Mouse (Mus musculus) neural tube, embryonic 15.5 days (tissue): ENCODE results near the gene Thap2. TPM values are rescaled to one million over a fixed set of nuclear protein-coding genes. Genes with fewer than 3 reads are reported as not detected.

Experiments
- ATAC-seq: fragments of 200-750 bp; cut with Nextera tagmentation; 2 replicates; pipeline ENCODE4 v1.8.0; 2017; ENCODE audit warnings: mild to moderate bottlenecking, moderate TSS enrichment, moderate library complexity; ENCODE audit not compliant: low FRiP score
- H3K27ac ChIP-seq: fragments of 300-500 bp; sonication (generic); replicated peaks from 2 replicates; pipeline ENCODE4 v1.5.1; 2015; ENCODE audit warnings: mild to moderate bottlenecking, inconsistent platforms
- H3K27me3 ChIP-seq: fragments of 300-500 bp; sonication (generic); replicated peaks from 2 replicates; pipeline ENCODE4 v1.6.1; 2015; ENCODE audit warnings: inconsistent platforms
- H3K36me3 ChIP-seq: fragments of 300-500 bp; sonication (generic); 2 replicates; pipeline ENCODE4 v1.6.1; 2015; ENCODE audit warnings: inconsistent platforms
- H3K4me1 ChIP-seq: fragments of 300-500 bp; sonication (generic); 2 replicates; pipeline ENCODE4 v1.6.1; 2015; ENCODE audit warnings: inconsistent platforms
- H3K4me2 ChIP-seq: fragments of 300-500 bp; sonication (generic); 2 replicates; pipeline ENCODE4 v1.6.1; 2015; ENCODE audit warnings: inconsistent platforms, mild to moderate bottlenecking, moderate library complexity
- H3K4me3 ChIP-seq: fragments of 300-500 bp; sonication (generic); replicated peaks from 2 replicates; pipeline ENCODE4 v1.5.1; 2015; ENCODE audit warnings: mild to moderate bottlenecking, inconsistent platforms
- H3K9ac ChIP-seq: fragments of 300-500 bp; sonication (generic); replicated peaks from 2 replicates; pipeline ENCODE4 v1.6.1; 2015; ENCODE audit warnings: mild to moderate bottlenecking, inconsistent platforms
- H3K9me3 ChIP-seq: fragments of 300-500 bp; sonication (generic); replicated peaks from 2 replicates; pipeline ENCODE4 v1.6.1; 2016; ENCODE audit warnings: inconsistent platforms
- WGBS: fragments of 180-500 bp; shearing (Covaris S2); methylation state at CpG from one replicate; pipeline ENCODE4 v1.1.7; 2015; ENCODE audit warnings: mixed read lengths; 5-methylcytosine and 5-hydroxymethylcytosine counted together
- polyA plus RNA-seq: library from polyadenylated mRNA; unstranded; fragments of >200 nt; fragmentation: Nextera tagmentation; extraction: Ambion mirVana; gene quantifications from 2 replicates; pipeline ENCODE4 v1.2.1, GENCODE M21; 2015

Gene Thap2
- polyA plus RNA-seq, 1 experiment from 2014 or later, result 25.8 TPM

GRCm38 (mm10) chr10:115349509-115349908 lies 34.7 kb downstream of the Thap2 start:
- 87% methylated on average over 7 of the region's 7 CpGs for WGBS
- Histone ChIP-seq H3K4me1 (no peaks in the 10 kb centered on the region), H3K27me3 (no peaks in the 10 kb centered on the region), H3K9me3 (no peaks in the 10 kb centered on the region), H3K4me2 (no peak overlapping the region), H3K27ac (no peak overlapping the region), H3K36me3 (peaks cover 15% of the 10 kb centered on the region), H3K4me3 (no peak overlapping the region), H3K9ac (no peak overlapping the region)
- ATAC-seq, result no peak

- WGBS, result 66% methylated on average over 10 of the region's 10 CpGs
- Histone ChIP-seq H3K36me3 (peaks cover 15% of the 10 kb centered on the region), H3K4me2 (no peak overlapping the region), H3K9me3 (no peaks in the 10 kb centered on the region), H3K9ac (no peak overlapping the region), H3K27ac (no peak overlapping the region), H3K4me1 (no peaks in the 10 kb centered on the region), H3K4me3 (no peak overlapping the region), H3K27me3 (no peaks in the 10 kb centered on the region)
- no peak for ATAC-seq
Observed at GRCm38 (mm10) chr10:115349029-115349428, 35.2 kb downstream of the Thap2 start.

GRCm38 (mm10) chr10:115348131-115348530 lies 36.1 kb downstream of the Thap2 start:
- peaks cover 18% of the 10 kb centered on the region for H3K36me3 ChIP-seq
- no peak overlapping the region for H3K4me3 ChIP-seq
- no peak overlapping the region for H3K9ac ChIP-seq
- no peak for ATAC-seq
- 86% methylated on average over 6 of the region's 6 CpGs for WGBS
- no peaks in the 10 kb centered on the region for H3K4me1 ChIP-seq
- H3K27me3 ChIP-seq, result no peaks in the 10 kb centered on the region
- no peak overlapping the region for H3K27ac ChIP-seq
- H3K9me3 ChIP-seq, result no peaks in the 10 kb centered on the region
- H3K4me2 ChIP-seq, result no peak overlapping the region

GRCm38 (mm10) chr10:115346444-115346843 lies 37.8 kb downstream of the Thap2 start:
- H3K4me1 ChIP-seq, result no peaks in the 10 kb centered on the region

GRCm38 (mm10) chr10:115342771-115343425 lies 41.3 kb downstream of the Thap2 start:
- Histone ChIP-seq H3K27me3 (no peaks in the 10 kb centered on the region), H3K4me1 (no peaks in the 10 kb centered on the region), H3K9me3 (no peaks in the 10 kb centered on the region), H3K36me3 (peaks cover 53% of the 10 kb centered on the region), H3K4me2 (no peak overlapping the region), H3K27ac (no peak overlapping the region), H3K4me3 (no peak overlapping the region), H3K9ac (no peak overlapping the region)
- ATAC-seq, result no peak
- 84% methylated on average over 4 of the region's 4 CpGs for WGBS

More at GRCm38 (mm10) chr10:115346444-115346843, 37.8 kb downstream of the Thap2 start:
- H3K27ac ChIP-seq, result no peak overlapping the region
- H3K27me3 ChIP-seq, result no peaks in the 10 kb centered on the region
- no peak overlapping the region for H3K9ac ChIP-seq
- no peak overlapping the region for H3K4me3 ChIP-seq
- no peaks in the 10 kb centered on the region for H3K9me3 ChIP-seq
- no peak for ATAC-seq
- H3K4me2 ChIP-seq, result no peak overlapping the region
- peaks cover 30% of the 10 kb centered on the region for H3K36me3 ChIP-seq

GRCm38 (mm10) chr10:115339820-115340328 lies 44.4 kb downstream of the Thap2 start:
- no peaks in the 10 kb centered on the region for H3K4me1 ChIP-seq
- no peaks in the 10 kb centered on the region for H3K9me3 ChIP-seq
- WGBS, result 92% methylated on average over 7 of the region's 7 CpGs
- no peak overlapping the region for H3K27ac ChIP-seq
- no peak for ATAC-seq
- no peak overlapping the region for H3K9ac ChIP-seq
- H3K27me3 ChIP-seq, result no peaks in the 10 kb centered on the region
- no peak overlapping the region for H3K4me2 ChIP-seq
- no peak overlapping the region for H3K4me3 ChIP-seq
- H3K36me3 ChIP-seq, result peaks cover 40% of the 10 kb centered on the region

- ATAC-seq, result no peak
- Histone ChIP-seq H3K9ac (no peak overlapping the region), H3K27me3 (no peaks in the 10 kb centered on the region), H3K9me3 (no peaks in the 10 kb centered on the region), H3K4me2 (no peak overlapping the region), H3K4me3 (no peak overlapping the region), H3K36me3 (peaks cover 25% of the 10 kb centered on the region), H3K27ac (no peak overlapping the region), H3K4me1 (no peaks in the 10 kb centered on the region)
- WGBS, result 84% methylated on average over 4 of the region's 4 CpGs
Observed at GRCm38 (mm10) chr10:115336901-115337300, 47.3 kb downstream of the Thap2 start.

- no peak for ATAC-seq
- Histone ChIP-seq H3K9me3 (no peaks in the 10 kb centered on the region), H3K27ac (no peak overlapping the region), H3K36me3 (0 out of 2 replicates have a peak, but pooled peaks cover under 1% of the 10 kb centered on the region), H3K4me1 (no peaks in the 10 kb centered on the region), H3K9ac (no peak overlapping the region), H3K4me3 (no peak overlapping the region), H3K27me3 (no peaks in the 10 kb centered on the region), H3K4me2 (no peak overlapping the region)
- WGBS, result 84% methylated on average over 9 of the region's 9 CpGs
Observed at GRCm38 (mm10) chr10:115333528-115333927, 50.7 kb downstream of the Thap2 start.

GRCm38 (mm10) chr10:115332997-115333396 lies 51.2 kb downstream of the Thap2 start:
- Histone ChIP-seq H3K4me1 (no peaks in the 10 kb centered on the region), H3K9ac (no peak overlapping the region), H3K27me3 (no peaks in the 10 kb centered on the region), H3K27ac (no peak overlapping the region), H3K4me3 (no peak overlapping the region), H3K36me3 (no peaks in the 10 kb centered on the region), H3K9me3 (no peaks in the 10 kb centered on the region), H3K4me2 (no peak overlapping the region)
- WGBS, result 90% methylated on average over 4 of the region's 4 CpGs
- no peak for ATAC-seq

GRCm38 (mm10) chr10:115332420-115332952 lies 51.8 kb downstream of the Thap2 start:
- H3K36me3 ChIP-seq, result no peaks in the 10 kb centered on the region
- no peaks in the 10 kb centered on the region for H3K27me3 ChIP-seq
- no peaks in the 10 kb centered on the region for H3K4me1 ChIP-seq
- H3K27ac ChIP-seq, result no peak overlapping the region
- H3K9me3 ChIP-seq, result no peaks in the 10 kb centered on the region
- no peak overlapping the region for H3K4me3 ChIP-seq
- H3K9ac ChIP-seq, result no peak overlapping the region
- 86% methylated on average over 8 of the region's 8 CpGs for WGBS
- no peak for ATAC-seq
- H3K4me2 ChIP-seq, result no peak overlapping the region

- Histone ChIP-seq H3K27me3 (no peaks in the 10 kb centered on the region), H3K9ac (no peak overlapping the region), H3K27ac (no peak overlapping the region), H3K4me1 (0 out of 2 replicates have a peak, but pooled peaks cover 2% of the 10 kb centered on the region), H3K4me2 (no peak overlapping the region), H3K4me3 (no peak overlapping the region), H3K36me3 (no peaks in the 10 kb centered on the region), H3K9me3 (no peaks in the 10 kb centered on the region)
- ATAC-seq, result no peak
- WGBS, result 85% methylated on average over 3 of the region's 3 CpGs
Observed at GRCm38 (mm10) chr10:115329010-115329530, 55.2 kb downstream of the Thap2 start.

GRCm38 (mm10) chr10:115328514-115328913 lies 55.7 kb downstream of the Thap2 start:
- Histone ChIP-seq H3K4me2 (no peak overlapping the region), H3K36me3 (no peaks in the 10 kb centered on the region), H3K4me1 (0 out of 2 replicates have a peak, but pooled peaks cover 2% of the 10 kb centered on the region), H3K27me3 (no peaks in the 10 kb centered on the region), H3K4me3 (no peak overlapping the region), H3K9me3 (no peaks in the 10 kb centered on the region), H3K27ac (no peak overlapping the region), H3K9ac (no peak overlapping the region)
- no peak for ATAC-seq
- WGBS, result 82% methylated on average over 6 of the region's 6 CpGs
